Mouse (Mus musculus) hindlimb bud, embryonic 11.5 days (tissue): ENCODE measurements around the gene Olfr995.

Experiments used
- DNase-seq: peaks from one replicate; pipeline ENCODE4 v3.0.0-alpha.2; 2012; ENCODE audit warnings: low read depth, low spot score; ENCODE audit errors: extremely low spot score

Olfr995 gene

DNA sequence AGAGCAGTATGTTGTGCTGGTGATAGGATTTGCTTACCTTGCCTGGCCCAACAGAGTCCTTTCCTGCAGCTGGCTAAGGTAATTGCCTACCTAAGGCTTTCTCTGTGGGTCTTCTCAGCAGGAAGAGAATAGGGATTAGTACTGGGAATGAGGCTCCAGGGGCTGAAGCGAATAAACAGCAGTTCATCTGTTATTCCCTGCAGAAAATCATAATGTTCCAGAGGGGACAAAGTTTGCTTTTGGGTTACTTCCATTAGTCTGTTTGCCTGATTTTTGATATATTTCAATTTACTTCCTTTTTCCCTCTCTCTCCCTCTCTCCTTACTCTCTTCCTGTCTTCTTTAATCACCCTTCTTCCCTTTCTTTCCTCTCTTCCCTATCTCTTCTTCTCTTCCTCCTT, at the start of gene Olfr995:
Olfr995 (minus strand) TSS at position 101 of the 400 bp plus-strand sequence.
- no peak for DNase-seq

DNA sequence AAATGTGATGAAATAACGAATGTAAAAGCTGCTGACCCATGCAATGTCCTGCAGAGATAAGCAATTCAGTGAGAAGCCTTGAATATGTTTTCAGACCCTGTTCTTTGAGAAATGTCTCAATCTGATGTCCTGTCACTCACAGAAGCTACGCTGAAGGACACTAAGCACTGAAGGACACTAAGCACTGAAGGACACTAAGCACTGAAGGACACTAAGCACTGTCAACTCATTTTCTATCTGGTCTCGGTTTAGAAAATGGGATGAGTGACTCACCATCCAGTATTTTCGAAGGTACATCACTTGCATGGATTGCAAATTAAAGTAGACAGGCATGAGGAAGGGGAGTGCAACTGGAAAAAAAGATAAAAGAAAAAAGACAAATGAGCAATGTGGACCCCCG, 47.0 kb upstream of the Olfr995 start:
- no peak for DNase-seq

DNA sequence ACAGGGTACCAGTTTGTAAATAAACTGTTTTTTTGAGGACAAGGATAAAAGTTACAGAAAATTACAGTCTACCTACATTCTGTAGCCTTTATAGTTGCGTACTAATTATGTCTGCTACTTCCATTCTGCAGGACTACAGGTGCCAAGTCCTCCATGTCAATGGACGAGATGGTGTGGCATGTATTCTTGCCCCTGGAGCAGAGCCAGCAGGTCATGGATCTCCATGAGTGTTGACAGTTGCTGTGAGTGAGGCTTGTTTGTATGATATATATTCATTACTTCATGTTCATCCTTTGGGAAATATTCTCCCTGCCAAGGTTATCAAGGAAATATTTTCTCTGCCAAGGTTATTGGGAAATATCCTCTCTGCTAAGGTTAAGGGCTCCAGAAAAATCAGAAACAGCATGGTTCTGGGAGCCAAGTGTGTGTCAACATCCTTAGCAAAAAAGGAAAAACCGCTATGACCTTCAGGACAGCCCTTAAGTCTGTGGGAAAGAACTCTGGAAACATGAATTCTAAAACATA, 23.4 kb upstream of the Olfr995 start:
- no peak for DNase-seq

DNA sequence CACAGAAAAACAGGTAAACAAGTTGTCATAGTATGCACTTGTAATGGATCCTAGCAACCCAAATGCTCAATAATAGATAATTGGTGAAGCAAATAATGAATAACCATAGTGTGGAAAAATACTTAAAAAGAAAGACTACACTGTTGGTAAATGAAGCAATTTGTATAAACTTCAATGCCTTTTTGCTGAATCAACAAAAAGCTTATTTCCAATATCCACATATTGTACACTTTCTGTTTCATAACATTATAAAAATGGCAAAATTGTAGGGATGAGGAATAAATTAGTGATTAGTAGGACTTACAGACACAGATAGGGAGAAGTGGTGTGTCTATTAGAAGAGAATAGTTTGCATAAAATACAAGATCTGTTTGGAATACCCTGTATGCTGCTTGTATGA, 893 bp downstream of the Olfr995 start:
- no peak for DNase-seq

DNA sequence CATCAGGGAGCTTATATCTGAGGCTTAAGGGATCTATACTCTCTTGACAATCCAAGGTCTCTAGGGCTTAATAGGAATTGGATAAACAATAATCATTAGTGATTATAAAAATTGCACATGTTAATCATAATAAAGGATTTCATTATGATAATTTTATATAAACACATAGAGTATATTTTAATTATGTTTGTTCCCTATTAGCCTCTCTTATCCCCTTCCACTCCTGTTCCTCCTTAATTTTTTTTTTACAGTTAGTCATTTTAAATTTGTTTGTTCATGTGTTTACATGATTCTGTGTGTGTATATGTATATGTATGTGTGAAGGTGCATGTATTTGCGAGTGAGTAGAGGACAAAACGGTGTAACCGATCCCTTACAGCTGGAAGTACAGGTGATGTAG, 7.1 kb downstream of the Olfr995 start, which contains the start of gene Olfr994:
Olfr994 (minus strand) TSS at position 101 of the 400 bp plus-strand sequence.
- no peak for DNase-seq

DNA sequence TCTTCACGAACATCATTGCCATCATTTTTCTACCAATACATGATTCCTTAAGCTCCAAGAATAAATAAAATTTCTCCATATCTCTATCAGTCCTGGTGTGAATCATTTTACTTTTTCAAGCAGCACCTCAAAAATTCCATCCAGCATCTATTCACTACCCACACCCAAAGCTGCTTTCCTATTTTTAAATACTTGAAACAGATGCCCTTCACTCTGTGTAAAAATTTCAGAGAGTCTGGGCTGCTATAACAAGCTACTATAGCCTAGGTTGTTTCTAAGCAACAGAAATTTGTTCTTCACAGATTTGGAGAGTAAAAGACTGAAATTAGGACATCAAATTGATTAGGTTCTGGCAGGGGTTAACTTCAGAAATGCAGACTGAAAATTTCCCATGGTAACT, 17.5 kb downstream of the Olfr995 start:
- DNase-seq, result no peak

DNA sequence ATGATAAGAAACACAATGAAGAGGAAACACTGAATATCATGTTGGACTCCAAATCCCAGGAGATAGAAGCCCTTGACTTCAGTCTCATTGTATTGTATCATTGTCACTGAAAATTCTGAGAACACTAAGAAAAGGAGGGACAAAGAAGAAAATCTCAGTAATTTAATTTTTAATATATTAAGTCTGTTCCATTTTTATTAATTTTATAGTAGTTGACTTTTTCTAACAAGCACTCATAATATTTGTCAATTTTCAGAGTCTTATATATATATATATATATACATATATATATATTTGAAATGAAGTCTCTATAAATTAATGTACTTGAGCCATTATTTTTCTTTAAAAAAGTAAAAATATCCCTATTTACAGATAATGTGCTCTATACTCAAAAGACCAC, 28.7 kb downstream of the Olfr995 start, which contains the start of gene Olfr993:
Olfr993 (minus strand) TSS at position 101 of the 400 bp plus-strand sequence.
- DNase-seq, result no peak

DNA sequence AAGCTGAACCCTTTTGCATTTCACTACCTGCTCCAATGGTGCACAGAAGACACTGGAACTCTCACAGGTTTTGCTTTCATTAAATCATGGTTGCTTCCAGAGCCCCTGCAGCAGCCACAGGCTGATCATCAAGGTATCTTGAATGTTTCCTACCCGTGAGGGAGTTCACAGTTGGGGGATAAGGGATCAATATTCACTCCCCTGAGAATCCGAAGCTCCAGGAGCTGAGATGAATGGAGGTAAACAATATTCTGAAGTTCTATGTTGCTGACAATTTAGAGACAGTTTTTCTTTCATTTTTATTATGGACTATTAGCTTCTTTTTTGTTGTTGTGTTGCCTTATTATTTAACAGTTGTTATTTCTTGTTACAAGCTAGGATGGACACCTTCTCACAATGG, 34.1 kb downstream of the Olfr995 start, which contains the start of gene Olfr992:
Olfr992 (minus strand) TSS at position 101 of the 400 bp plus-strand sequence.
- no peak for DNase-seq
